Mouse (Mus musculus) adrenal gland, adult 8-10 months (tissue): ENCODE data around the gene Tmem266. TPM values are rescaled to one million over a fixed set of nuclear protein-coding genes. Genes with fewer than 3 reads are reported as not detected.

Experiments
- DNase-seq: peaks from one replicate; pipeline ENCODE4 v3.0.0; 2022
- total RNA-seq, 4 experiments: library from RNA; stranded (reverse); gene quantifications; 2 replicates each; pipeline ENCODE4 v1.2.4; 2022

Gene Tmem266
- total RNA-seq, 4 experiments from 2014 or later, result 1.0 to 1.5 (median 1.1) TPM

- DNase-seq, result no peak
Measured at GRCm38 (mm10) chr9:55453366-55453765, 126.7 kb downstream of the Tmem266 start.

- DNase-seq, result no peak
Measured at GRCm38 (mm10) chr9:55468397-55468796, 141.7 kb downstream of the Tmem266 start.

- no peak for DNase-seq
Measured at GRCm38 (mm10) chr9:55476084-55476483, 149.4 kb downstream of the Tmem266 start.

GRCm38 (mm10) chr9:55478699-55479098 is 152.0 kb downstream of the Tmem266 start:
- DNase-seq, result no peak

- no peak for DNase-seq
Measured at GRCm38 (mm10) chr9:55482116-55482515, 155.4 kb downstream of the Tmem266 start.

Other genes with a start within 250 kb of the Tmem266 start
- 10 to 100 TPM; 50.3 to 60.9 (median 52.8) TPM for gene Ube2q2, start 178.1 kb upstream of the Tmem266 start, total RNA-seq
- gene Fbxo22, start 118.0 kb upstream of the Tmem266 start, total RNA-seq, result 10 to 100 TPM; 38.5 to 44.4 (median 40.9) TPM
- gene Nrg4, start 69 bp upstream of the Tmem266 start, total RNA-seq, result 10 to 100 TPM in 3 of 4 experiments, 1 to 10 TPM in 1; 6.7 to 19.3 (median 14.4) TPM
- gene Etfa, start 185.3 kb downstream of the Tmem266 start, total RNA-seq, result 100 to 1,000 TPM; 214 to 386 (median 325) TPM
- not detected for gene Isl2, start 211.8 kb downstream of the Tmem266 start, total RNA-seq